Mouse (Mus musculus): Measurements from ENCODE around the gene Vpreb3. TPM values are rescaled to one million over a fixed set of nuclear protein-coding genes. Genes with fewer than 3 reads are reported as not detected.
A peak's percentile ranks its signal among the peaks of the same experiment; 100 is the strongest.

The Vpreb3 gene
- total and polyA plus RNA-seq, 3 experiments = 35.6 to 135 (median 90.1) TPM

GRCm38 (mm10) chr10:75975216-75975615, 32.4 kb downstream of the Vpreb3 start (continued):
- TF ChIP-seq CHD1 (IDR thresholded peaks at IDR 0.05; ENCODE audit: low read depth, low read length) = no peak
- TF ChIP-seq USF1 (IDR thresholded peaks at IDR 0.05; ENCODE audit: low read depth, low read length) = no peak
- peak; percentile 26; the same call in 1 of the 2 replicates for TF ChIP-seq NRF1 (IDR thresholded peaks at IDR 0.05; ENCODE audit: low read depth, low read length)
- no peak for TF ChIP-seq ZKSCAN1 (IDR thresholded peaks at IDR 0.05; ENCODE audit: borderline replicate concordance, low read depth, low read length)
- peak; percentile 92 for TF ChIP-seq SMC3 (IDR thresholded peaks at IDR 0.05; ENCODE audit: low read depth, low read length)
- TF ChIP-seq BHLHE40 (IDR thresholded peaks at IDR 0.05; ENCODE audit: low read depth, low read length) = peak; percentile 38; the same call in 1 of the 2 replicates
- peak; percentile 61; the same call in 1 of the 2 replicates for TF ChIP-seq MAX (IDR thresholded peaks at IDR 0.05; ENCODE audit: low read length)
- TF ChIP-seq KAT2A (IDR thresholded peaks at IDR 0.05; ENCODE audit: insufficient replicate concordance, low read length) = no peak
- no peak for TF ChIP-seq TBP (conservative IDR thresholded peaks at IDR 0.05; ENCODE audit: low read depth, low read length)

DNA sequence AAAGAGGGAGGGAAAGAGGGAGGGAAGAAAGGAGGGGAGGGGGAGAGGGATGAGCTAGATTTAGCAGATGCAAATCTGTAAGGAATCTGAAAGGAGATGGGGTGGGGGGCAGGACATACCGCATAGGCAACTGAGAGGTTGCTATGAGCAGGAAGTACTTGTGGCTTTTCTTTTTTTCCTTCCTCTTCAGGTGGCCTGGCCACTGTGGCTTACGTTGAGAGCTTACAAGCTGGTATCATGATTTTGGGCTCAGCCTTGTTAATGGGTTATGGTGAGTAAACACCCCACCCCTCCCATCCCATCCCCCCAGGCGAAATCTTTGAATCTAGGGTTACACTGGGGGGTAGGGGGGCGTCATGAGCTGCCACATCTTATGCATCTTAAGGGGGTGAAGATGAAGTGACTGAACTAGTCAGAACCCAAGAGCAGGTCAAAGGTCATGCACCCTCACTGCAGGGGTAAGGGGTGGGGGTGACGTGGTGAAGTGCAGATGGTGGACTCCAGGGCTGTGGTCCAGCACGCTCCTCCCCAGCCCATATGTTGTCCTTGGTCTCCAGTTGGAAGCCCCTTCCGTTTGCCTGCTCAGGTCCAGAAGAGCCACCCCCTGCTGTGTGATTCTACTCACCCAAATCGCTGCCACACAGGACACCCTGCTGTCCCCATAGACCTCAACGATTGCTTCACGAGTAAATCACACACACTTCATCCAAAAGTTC, 35.4 kb downstream of the Vpreb3 start:
- no peaks in the 10 kb centered on the region for H3K36me3 ChIP-seq (replicated peaks in 1 of 2; ENCODE audit: control insufficient read depth in 1 of 2, insufficient read depth in 1 of 2, low read length in 1 of 2)
- H3K4me2 ChIP-seq (ENCODE audit: insufficient read depth, low read depth, poor library complexity, severe bottlenecking) = peak overlapping the region; percentile 26
- in situ Hi-C loops (cut with MboI; ENCODE audit: low pct_ligation_motif_present, low pct_unique_long_range_greater_than_20kb, low sequenced_read_pairs) = loop anchor here (10.0 kb wide), 1 partner anchor 137 kb away; the partner anchor contains the start of gene Slc5a4b
- H3K27me3 ChIP-seq (replicated peaks) = no peaks in the 10 kb centered on the region
- H3K79me2 ChIP-seq (replicated peaks; ENCODE audit: control insufficient read depth, extremely low read depth, insufficient read depth, poor library complexity, severe bottlenecking) = no peaks in the 10 kb centered on the region
- H3K9ac ChIP-seq (ENCODE audit: insufficient read depth, low read depth) = no peak overlapping the region
- peak; percentile 66 for DNase-seq (ENCODE audit: extremely low read depth)
- peaks cover 23 to 36% of the 10 kb centered on the region in 2 experiments for H3K4me1 ChIP-seq (ENCODE audit: control insufficient read depth in 1 of 2, insufficient read depth in 2 of 2)
- peaks cover 6% of the 10 kb centered on the region for H3K9me3 ChIP-seq (replicated peaks; ENCODE audit: low read length)
- 0 out of 2 replicates have a peak overlapping the region, but pooled peaks have one; percentile 2 for H3K27ac ChIP-seq (ENCODE audit: insufficient read depth, low read depth)
- TF ChIP-seq MXI1 (IDR thresholded peaks at IDR 0.05; ENCODE audit: low read depth, low read length) = no peak
- no peak for TF ChIP-seq NELFE (IDR thresholded peaks at IDR 0.05; ENCODE audit: low read depth, low read length)
- no peak for TF ChIP-seq USF1 (IDR thresholded peaks at IDR 0.05; ENCODE audit: low read depth, low read length)
- TF ChIP-seq E2F4 (IDR thresholded peaks at IDR 0.05; ENCODE audit: insufficient replicate concordance, low read depth, low read length) = no peak
- TF ChIP-seq RAD21 (IDR thresholded peaks at IDR 0.05; ENCODE audit: low read depth, low read length) = no peak
- no peak for TF ChIP-seq RCOR1 (conservative IDR thresholded peaks at IDR 0.05; ENCODE audit: low read depth, low read length)
- no peak for TF ChIP-seq POLR2A (IDR thresholded peaks at IDR 0.05; ENCODE audit: low read depth, low read length)
- TF ChIP-seq KAT2A (IDR thresholded peaks at IDR 0.05; ENCODE audit: insufficient replicate concordance, low read length) = no peak
- TF ChIP-seq UBTF (IDR thresholded peaks at IDR 0.05; ENCODE audit: low read depth, low read length) = no peak
- peak; percentile 54; the same call in 1 of the 2 replicates for TF ChIP-seq MEF2A (IDR thresholded peaks at IDR 0.05; ENCODE audit: borderline replicate concordance, low read depth, low read length)
- peak; percentile 30; the same call in 1 of the 2 replicates for TF ChIP-seq ZNF384 (IDR thresholded peaks at IDR 0.05; ENCODE audit: low read depth, low read length)
- TF ChIP-seq TBP (conservative IDR thresholded peaks at IDR 0.05; ENCODE audit: low read depth, low read length) = no peak
- peak; percentile 19; the same call in 1 of the 2 replicates for TF ChIP-seq ETS1 (conservative IDR thresholded peaks at IDR 0.05; ENCODE audit: low read depth, low read length)
- no peak for TF ChIP-seq JUND (conservative IDR thresholded peaks at IDR 0.05; ENCODE audit: low read depth, low read length)
- no peak for TF ChIP-seq PAX5 (IDR thresholded peaks at IDR 0.05; ENCODE audit: low read length)
- no peak for TF ChIP-seq ZMIZ1 (IDR thresholded peaks at IDR 0.05; ENCODE audit: low read depth, low read length)
- no peak for TF ChIP-seq MYC (IDR thresholded peaks at IDR 0.05; ENCODE audit: low read depth, low read length)
- TF ChIP-seq GABPA (IDR thresholded peaks at IDR 0.05; ENCODE audit: insufficient replicate concordance, low read depth, low read length) = no peak
- peak; percentile 17; the same call in 1 of the 2 replicates for TF ChIP-seq MAZ (IDR thresholded peaks at IDR 0.05; ENCODE audit: low read depth, low read length)
- 0 out of 2 replicates have a peak, but pooled peaks have one; percentile 4 for TF ChIP-seq ELF1 (IDR thresholded peaks at IDR 0.05; ENCODE audit: low read depth, low read length)
- no peak; the same call in 1 of the 2 replicates for TF ChIP-seq EP300 (IDR thresholded peaks at IDR 0.05; ENCODE audit: low read length)
- no peak for TF ChIP-seq USF2 (conservative IDR thresholded peaks at IDR 0.05; ENCODE audit: low read depth, low read length)
- peak overlapping the region in 1 of 3 experiments; percentile 5 for H3K4me3 ChIP-seq (replicated peaks in 1 of 3; ENCODE audit: low read depth in 2 of 3, low read length in 2 of 3, poor library complexity in 1 of 3)
- dilution Hi-C loops (cut with MboI; ENCODE audit: extremely low pct_ligation_motif_present, extremely low pct_unique_long_range_greater_than_20kb, low sequenced_read_pairs) = no loop called here

Data from CH12.LX (cell line).